Mouse (Mus musculus): ENCODE results near the gene Faim2.

The Faim2 gene

GRCm38 (mm10) chr15:99463194-99463593 is 64.8 kb downstream of the Faim2 start:
- DNase-seq (ENCODE audit: low spot score) = no peak

GRCm38 (mm10) chr15:99457606-99458401 is 70.2 kb downstream of the Faim2 start, which contains the start of gene Nckap5l:
Gene Nckap5l (minus strand): TSS chr15:99457748.
- peak; percentile 87 for DNase-seq (ENCODE audit: low spot score)

DNA sequence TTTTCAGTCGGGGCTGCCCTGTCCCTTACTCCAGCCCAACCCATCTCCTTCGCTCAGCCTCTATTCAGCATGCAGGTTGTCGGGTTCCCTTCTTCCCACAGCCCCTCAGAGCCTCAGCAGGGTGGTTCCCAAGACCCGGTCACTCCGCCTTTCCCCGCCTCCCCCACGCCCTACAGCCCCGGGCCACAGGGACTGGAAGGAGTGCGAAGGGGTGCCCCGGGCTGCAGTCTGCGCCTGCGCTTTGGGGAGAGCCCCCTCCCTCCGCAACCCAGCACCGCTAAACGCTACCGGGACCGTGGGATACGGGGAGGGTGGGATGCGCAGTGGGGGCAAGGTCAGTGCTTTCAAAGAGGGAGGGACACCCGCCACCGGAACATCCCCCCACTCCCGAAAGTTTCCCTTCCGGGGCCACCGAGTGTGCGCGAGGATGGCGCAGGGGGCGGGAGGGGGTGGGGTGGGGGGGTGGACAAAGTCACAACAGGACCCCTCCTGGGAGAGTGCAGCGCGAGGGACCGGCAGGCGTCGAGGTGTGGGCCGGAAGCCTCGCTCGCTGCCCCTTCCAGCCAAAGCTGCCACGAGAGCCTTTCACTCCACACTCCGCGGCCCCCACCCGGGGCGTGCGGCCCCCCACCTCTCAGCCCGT is 70.9 kb downstream of the Faim2 start:
- no peak for DNase-seq (ENCODE audit: low spot score)

- no peak for DNase-seq (ENCODE audit: low spot score)
Measured at GRCm38 (mm10) chr15:99456338-99456962, 71.5 kb downstream of the Faim2 start.

GRCm38 (mm10) chr15:99455415-99455814 is 72.5 kb downstream of the Faim2 start:
- DNase-seq (ENCODE audit: low spot score) = no peak

GRCm38 (mm10) chr15:99454585-99455279 is 73.2 kb downstream of the Faim2 start:
- DNase-seq (ENCODE audit: low spot score) = no peak

- DNase-seq (ENCODE audit: low spot score) = no peak
Measured at GRCm38 (mm10) chr15:99453153-99453900, 74.6 kb downstream of the Faim2 start.

GRCm38 (mm10) chr15:99449751-99450280 is 78.1 kb downstream of the Faim2 start:
- DNase-seq (ENCODE audit: low spot score) = no peak

DNA sequence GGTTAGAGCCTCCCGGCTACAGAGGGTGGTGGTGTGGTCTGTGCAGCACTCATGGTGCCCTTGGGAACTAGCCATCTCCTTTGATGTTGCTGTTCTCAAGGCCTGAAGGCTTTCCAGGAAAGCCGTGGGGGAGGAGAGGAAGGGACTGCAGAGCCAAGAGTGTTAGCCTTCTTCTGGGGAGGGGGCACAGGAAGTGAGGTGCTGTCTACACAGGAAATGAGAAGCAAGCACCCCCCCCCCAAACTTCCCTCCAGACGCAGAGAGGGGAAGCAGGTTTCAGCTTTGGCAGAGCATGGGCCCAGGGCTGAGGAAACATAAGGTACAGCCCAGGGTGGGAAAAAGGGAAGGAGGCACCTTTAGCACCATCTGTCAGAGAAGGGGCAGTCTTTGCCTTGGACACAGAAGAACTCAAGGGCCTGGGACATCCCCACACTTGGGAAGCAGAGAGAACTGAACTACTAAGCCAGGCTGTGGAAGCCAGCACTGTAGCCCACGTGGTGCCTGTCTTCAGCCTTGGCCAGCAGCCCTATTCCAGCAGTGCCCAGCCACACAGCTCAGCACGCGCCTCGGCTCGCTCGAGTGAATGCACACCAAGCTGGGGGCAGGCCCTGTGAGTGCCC is 78.7 kb downstream of the Faim2 start:
- DNase-seq (ENCODE audit: low spot score) = no peak

Measured in left cerebral cortex, adult 11 months (tissue).